Mouse (Mus musculus) liver, embryonic 13.5 days (tissue): ENCODE measurements around the gene Gm10352. TPM values are rescaled to one million over a fixed set of nuclear protein-coding genes. Genes with fewer than 3 reads are reported as not detected.
"Not testable (repeated sequence)": the region's sequence is repeated elsewhere in the genome, so short reads cannot be mapped to it uniquely, and the experiment has no call there.

Experiments
- ATAC-seq: fragments of 200-750 bp; cut with Nextera tagmentation; 2 replicates; pipeline ENCODE4 v1.8.0; 2017; ENCODE audit warnings: low read depth, mild to moderate bottlenecking, moderate number of reproducible peaks, moderate library complexity
- DNase-seq: peaks from one replicate; pipeline ENCODE4 v3.0.0; 2022
- H3K27ac ChIP-seq: fragments of 300-500 bp; sonication (generic); 2 replicates; pipeline ENCODE4 v1.5.1; 2015; ENCODE audit warnings: moderate library complexity, mild to moderate bottlenecking, inconsistent platforms
- H3K27me3 ChIP-seq: fragments of 300-500 bp; sonication (generic); 2 replicates; pipeline ENCODE4 v1.6.1; 2015; ENCODE audit warnings: mild to moderate bottlenecking, inconsistent platforms
- H3K36me3 ChIP-seq: fragments of 300-500 bp; sonication (generic); 2 replicates; pipeline ENCODE4 v1.6.1; 2015; ENCODE audit warnings: mild to moderate bottlenecking, inconsistent platforms
- H3K4me1 ChIP-seq: fragments of 300-500 bp; sonication (generic); replicated peaks from 2 replicates; pipeline ENCODE4 v1.6.1; 2015; ENCODE audit warnings: inconsistent platforms
- H3K4me2 ChIP-seq: fragments of 300-500 bp; sonication (generic); 2 replicates; pipeline ENCODE4 v1.6.1; 2015; ENCODE audit warnings: inconsistent platforms, mild to moderate bottlenecking, moderate library complexity
- H3K4me3 ChIP-seq: fragments of 300-500 bp; sonication (generic); replicated peaks from 2 replicates; pipeline ENCODE4 v1.5.1; 2015; ENCODE audit warnings: mild to moderate bottlenecking, inconsistent platforms
- H3K9ac ChIP-seq: fragments of 300-500 bp; sonication (generic); 2 replicates; pipeline ENCODE4 v1.6.1; 2015; ENCODE audit warnings: mild to moderate bottlenecking, inconsistent platforms
- H3K9me3 ChIP-seq: fragments of 300-500 bp; sonication (generic); replicated peaks from 2 replicates; pipeline ENCODE4 v1.6.1; 2016; ENCODE audit warnings: inconsistent platforms
- WGBS: fragments of 180-500 bp; shearing (Covaris S2); methylation state at CpG from one replicate; pipeline ENCODE4 v1.1.7; 2015; ENCODE audit not compliant: insufficient replicate concordance; 5-methylcytosine and 5-hydroxymethylcytosine counted together
- polyA plus RNA-seq: library from polyadenylated mRNA; unstranded; fragments of >200 nt; fragmentation: Nextera tagmentation; extraction: Ambion mirVana; gene quantifications from 2 replicates; pipeline ENCODE4 v1.2.1, GENCODE M21; 2015

The Gm10352 gene
- polyA plus RNA-seq: not detected in 2 replicates

GRCm38 (mm10) chrY:2900689-2901088 lies at the start of gene Gm10352:
TSS of gene Gm10352 (plus strand) at chrY:2900989.
- H3K4me3 ChIP-seq, H3K36me3 ChIP-seq, H3K27me3 ChIP-seq, H3K4me1 ChIP-seq, H3K4me2 ChIP-seq, H3K27ac ChIP-seq, H3K9ac ChIP-seq, ATAC-seq, DNase-seq, H3K9me3 ChIP-seq: not testable (repeated sequence)
- WGBS: no CpG with 5 or more reads among the region's 9 CpGs

GRCm38 (mm10) chrY:2932282-2932681 lies 31.5 kb downstream of the Gm10352 start, which contains the start of gene Gm29289:
TSS of gene Gm29289 (plus strand) at chrY:2932582.
- no CpG with 5 or more reads among the region's 9 CpGs for WGBS
- not testable (repeated sequence) for H3K4me2 ChIP-seq, H3K9ac ChIP-seq, DNase-seq, H3K27ac ChIP-seq, ATAC-seq, H3K9me3 ChIP-seq, H3K4me3 ChIP-seq, H3K36me3 ChIP-seq, H3K4me1 ChIP-seq, H3K27me3 ChIP-seq

Other genes starting within 250 kb of the Gm10352 start
- gene Sry, start 237.3 kb upstream of the Gm10352 start, polyA plus RNA-seq: not detected in 2 replicates
- not detected in 2 replicates for gene H2al2b, start 180.3 kb upstream of the Gm10352 start, polyA plus RNA-seq
- not detected in 2 replicates for gene Gm4064, start 104.8 kb upstream of the Gm10352 start, polyA plus RNA-seq
- not detected in 2 replicates for gene Rbmy, start 70.3 kb upstream of the Gm10352 start, polyA plus RNA-seq
- gene Gm10256, start 70.3 kb upstream of the Gm10352 start, polyA plus RNA-seq: not detected in 2 replicates
- not detected in 2 replicates for gene Gm29289, start 31.6 kb downstream of the Gm10352 start, polyA plus RNA-seq